Mouse (Mus musculus) cerebellum, adult 2 months (tissue): ENCODE measurements at regions not wholly inside any gene's neighbourhood (a gene's known extent, or its start where the extent isn't known, plus 50 kb on each side); places are given as distances from the start of the nearest gene placed in this dataset.

Experiments
- CTCF ChIP-seq: fragments of 200-500 bp; IDR thresholded peaks from 2 replicates; pipeline ENCODE4 v1.5.1; 2011; ENCODE audit warnings: low read depth, mild to moderate bottlenecking, control low read depth, low read length, moderate library complexity, borderline replicate concordance; ENCODE audit not compliant: insufficient read depth
- POLR2A ChIP-seq: fragments of 200-500 bp; IDR thresholded peaks from 2 replicates; pipeline ENCODE4 v1.6.1; 2011; ENCODE audit warnings: low read length, control low read depth, borderline replicate concordance; ENCODE audit not compliant: insufficient read depth

GRCm38 (mm10) chr3:83707278-83707677 lies 58.8 kb upstream of the Sfrp2 start:
- TF ChIP-seq CTCF (no peak), POLR2A (no peak)
